Mouse (Mus musculus): ENCODE measurements around the gene Twist2.
A peak's percentile ranks its signal among the peaks of the same experiment; 100 is the strongest.

The Twist2 gene

DNA sequence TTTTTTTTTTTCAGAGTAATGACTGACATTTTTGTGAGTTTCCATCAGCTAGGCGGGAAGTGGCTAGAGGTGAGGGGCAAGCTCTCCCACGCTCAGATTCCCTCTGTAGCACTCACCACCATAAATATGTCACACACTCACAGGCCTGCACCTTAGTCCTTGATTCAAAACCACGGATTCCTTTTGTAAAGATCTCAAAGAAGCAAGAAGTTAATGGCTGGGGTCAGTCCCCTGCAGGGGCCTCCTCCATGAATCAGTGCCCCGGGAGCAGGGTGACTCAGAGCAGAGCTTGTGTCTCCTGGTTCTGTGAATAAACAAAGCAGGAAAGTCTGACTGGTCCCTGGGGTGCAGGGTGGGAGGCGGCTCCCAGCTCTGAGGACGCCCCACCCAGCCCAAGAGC, 15.3 kb downstream of the Twist2 start:
- no peak for DNase-seq (ENCODE audit: low spot score in 2 of 2)

DNA sequence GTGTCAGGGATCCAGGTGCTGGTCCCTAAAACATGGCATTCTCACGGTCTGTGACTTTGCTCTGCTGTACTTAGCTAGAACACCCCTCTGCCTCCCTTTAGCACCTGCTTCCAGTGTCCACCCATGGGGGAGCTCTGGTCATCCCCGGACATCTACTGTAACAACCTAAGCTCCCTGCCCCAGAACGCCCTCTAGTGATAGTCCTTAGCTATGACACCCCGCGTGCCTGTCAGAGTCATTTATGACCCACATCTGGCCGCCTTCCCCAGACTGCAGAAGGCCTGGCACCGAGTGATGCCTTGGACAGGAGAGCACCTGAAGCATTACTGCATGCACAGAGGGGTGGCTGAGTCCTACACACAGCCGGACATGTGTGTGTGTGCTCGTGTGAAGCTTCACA, 18.0 kb downstream of the Twist2 start:
- no peak for DNase-seq (ENCODE audit: low spot score in 2 of 2)

DNA sequence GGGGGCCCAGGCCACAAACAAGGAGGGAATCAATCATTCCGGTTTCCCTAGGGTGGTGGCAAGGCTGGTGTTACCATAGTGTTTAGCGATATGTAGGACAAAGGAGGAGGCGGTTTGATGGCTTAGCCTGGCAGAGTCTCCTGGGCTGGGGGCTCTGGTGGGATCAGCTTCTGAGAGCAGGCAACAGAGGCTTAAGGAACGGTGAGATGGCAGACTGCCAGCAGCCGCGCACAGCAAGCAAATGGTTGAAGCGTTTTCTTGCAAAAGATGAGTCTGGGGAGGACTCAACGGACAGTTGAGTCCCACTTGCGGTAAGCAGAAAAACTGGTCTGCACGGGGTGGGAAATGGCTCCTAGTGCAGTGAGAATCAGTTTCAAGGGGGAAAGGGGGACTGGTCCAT, 19.3 kb downstream of the Twist2 start:
- DNase-seq (ENCODE audit: low spot score in 2 of 2), result no peak

DNA sequence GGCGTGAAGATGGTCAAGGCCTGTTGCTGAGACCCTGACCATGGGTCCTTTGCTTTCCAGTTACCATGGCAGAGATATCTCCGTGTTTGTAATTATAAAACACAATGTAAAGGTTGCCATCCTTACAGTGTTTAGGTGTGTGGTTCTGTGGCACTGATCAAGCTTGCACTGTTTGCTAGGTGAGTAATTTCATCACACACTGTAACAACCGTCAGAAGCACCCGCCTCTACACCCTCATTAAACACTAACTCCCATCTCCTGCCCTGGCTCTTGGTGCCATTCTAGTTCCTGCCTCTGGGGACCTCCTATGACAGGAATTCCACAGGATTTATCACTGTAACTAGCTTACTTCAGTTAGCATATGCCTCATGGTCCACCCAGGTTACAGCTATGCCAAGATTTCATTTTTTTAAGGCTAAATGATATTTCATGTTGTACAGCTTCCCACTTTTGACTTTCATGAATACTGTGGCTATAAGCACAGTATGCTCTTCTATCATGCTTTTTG, 21.1 kb downstream of the Twist2 start:
- no peak for DNase-seq (ENCODE audit: low spot score in 2 of 2)

DNA sequence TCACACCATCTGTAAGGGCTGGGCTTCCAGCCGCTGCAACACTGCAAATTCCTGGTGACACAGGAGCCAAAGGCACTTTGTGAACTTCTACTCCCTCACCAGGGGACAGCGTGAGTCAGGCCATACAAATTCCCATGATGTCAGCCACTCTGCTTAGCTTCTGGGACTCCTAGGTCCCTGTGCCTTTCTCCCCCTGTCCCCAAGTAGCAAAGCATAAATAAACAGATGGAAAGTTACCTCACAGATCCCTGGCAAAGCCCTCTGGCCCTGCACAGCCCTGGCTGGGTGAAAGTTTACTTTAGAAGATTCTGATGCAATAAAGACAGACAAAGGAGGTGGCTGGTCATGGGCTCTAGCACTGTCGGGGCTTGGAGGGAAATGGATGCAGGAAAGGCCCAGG, 22.3 kb downstream of the Twist2 start:
- DNase-seq (ENCODE audit: low spot score in 2 of 2), result no peak

DNA sequence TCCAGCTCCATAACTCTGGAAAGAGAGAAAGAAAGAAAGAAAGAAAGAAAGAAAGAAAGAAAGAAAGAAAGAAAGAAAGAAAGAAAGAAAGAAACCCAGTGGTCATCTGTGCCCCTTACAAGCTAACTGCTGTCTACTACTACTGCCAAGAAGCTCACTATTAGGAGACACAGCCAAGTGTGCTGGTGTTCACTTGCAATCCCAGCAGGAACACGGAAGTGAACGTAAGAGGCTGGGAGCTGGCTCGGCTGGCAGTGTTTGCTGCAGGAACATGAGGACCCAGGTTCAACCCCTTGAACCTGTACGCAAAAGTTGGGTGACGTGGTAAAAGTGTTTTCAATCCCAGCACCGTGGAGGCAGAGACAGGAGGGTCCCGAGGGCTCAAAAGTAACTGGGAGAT, 22.7 kb downstream of the Twist2 start:
- DNase-seq (ENCODE audit: low spot score in 2 of 2), result no peak

DNA sequence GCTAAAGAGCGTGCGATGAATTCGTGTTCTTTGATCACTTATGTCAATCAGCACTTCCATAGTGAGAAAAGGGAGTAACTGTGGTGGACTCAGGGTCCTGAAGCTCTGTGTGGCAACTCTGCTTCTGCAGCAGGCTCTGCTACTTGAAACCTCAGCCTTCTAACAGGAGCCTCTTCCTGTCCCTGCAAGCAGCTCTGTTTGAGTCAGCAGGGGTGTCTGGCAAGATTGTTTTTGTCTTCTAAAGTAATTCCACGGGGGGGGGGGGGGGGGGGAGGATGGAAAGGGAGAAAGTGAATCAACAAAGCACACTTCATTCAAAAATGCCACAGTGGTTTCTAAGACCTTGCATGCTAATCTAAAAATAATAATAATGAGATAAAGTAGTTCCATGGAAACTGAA, 24.0 kb downstream of the Twist2 start:
- no peak for DNase-seq (ENCODE audit: low spot score in 2 of 2)

DNA sequence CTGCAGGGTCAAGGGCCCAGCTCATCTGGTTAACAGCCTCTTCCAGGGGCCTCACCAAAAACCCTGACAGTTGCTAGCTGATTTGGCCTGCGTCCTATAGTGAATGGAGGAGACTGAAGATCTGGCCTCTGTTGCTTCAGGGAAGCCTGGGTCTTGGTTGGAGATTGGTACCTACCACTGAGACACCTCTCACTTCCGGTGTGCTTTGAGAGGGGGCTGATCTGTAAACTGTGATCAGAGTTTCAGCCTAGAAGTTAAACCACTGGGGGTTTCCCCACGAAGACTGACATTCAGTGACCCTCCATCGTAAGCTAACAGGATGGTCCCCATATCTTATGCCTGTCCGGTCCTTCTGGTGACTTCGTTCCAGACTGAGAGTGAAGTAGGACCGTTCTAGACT, 30.7 kb downstream of the Twist2 start:
- DNase-seq (ENCODE audit: low spot score in 2 of 2), result no peak

DNA sequence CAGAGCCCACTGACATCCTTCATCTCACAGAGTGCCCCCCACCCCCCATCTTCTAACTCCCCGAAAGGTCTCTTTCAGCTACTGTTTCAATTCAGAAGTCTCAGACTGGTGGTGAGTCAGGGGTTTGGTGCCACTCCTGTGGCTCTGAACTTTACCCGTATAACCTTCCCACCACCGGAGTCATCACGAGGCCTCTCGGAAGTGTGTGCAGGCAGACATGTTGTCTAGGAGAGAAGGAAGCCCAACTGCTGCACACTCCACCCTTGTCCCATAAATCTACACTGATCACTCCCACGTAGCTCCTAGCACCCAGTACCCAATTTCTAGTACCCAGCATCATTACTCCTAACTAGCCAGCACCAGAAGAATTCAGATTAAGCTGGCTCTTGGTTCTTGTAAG, 38.3 kb downstream of the Twist2 start:
- DNase-seq (ENCODE audit: low spot score in 2 of 2), result no peak

DNA sequence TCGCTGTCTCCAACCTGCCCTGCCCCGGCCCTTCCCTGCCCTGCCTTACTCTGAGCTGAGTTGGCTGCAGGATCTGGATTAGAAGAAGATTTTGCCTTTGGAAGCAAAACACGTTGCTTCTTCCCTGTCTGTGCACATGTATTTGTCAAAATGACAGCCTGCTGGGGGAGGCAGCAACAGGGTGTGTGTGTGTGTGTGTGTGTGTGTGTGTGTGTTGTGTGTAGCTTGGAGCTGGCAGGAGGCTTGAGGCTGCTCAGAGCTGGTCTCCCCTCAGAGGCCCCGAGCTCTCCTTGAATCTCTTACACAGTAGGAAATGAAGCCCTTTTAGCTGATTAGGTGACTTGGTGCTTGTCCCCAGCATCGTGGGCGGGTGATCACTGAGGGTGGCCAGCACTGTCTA, 38.7 kb downstream of the Twist2 start:
- DNase-seq (ENCODE audit: low spot score in 2 of 2), result peak; percentile 61 to 67

DNA sequence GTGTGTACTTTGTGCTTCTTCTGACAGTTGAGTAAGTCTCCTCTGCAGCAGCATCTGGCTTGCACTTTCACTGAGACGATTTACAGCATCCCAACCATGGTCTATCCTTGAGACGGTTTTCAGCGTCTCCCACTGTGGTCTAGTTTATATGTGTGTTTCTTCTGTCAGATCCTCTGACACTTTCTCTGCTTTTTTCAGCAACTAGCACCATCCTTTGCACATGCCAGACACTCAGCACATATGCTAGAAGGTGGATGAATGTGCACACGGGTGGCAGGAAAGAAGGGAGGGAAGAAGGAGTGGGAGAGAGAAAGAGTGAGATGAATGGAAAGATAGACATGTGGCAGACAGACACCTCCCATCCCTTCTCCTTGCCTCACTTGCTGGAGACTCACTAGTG, 43.0 kb downstream of the Twist2 start:
- no peak for DNase-seq (ENCODE audit: low spot score in 2 of 2)

DNA sequence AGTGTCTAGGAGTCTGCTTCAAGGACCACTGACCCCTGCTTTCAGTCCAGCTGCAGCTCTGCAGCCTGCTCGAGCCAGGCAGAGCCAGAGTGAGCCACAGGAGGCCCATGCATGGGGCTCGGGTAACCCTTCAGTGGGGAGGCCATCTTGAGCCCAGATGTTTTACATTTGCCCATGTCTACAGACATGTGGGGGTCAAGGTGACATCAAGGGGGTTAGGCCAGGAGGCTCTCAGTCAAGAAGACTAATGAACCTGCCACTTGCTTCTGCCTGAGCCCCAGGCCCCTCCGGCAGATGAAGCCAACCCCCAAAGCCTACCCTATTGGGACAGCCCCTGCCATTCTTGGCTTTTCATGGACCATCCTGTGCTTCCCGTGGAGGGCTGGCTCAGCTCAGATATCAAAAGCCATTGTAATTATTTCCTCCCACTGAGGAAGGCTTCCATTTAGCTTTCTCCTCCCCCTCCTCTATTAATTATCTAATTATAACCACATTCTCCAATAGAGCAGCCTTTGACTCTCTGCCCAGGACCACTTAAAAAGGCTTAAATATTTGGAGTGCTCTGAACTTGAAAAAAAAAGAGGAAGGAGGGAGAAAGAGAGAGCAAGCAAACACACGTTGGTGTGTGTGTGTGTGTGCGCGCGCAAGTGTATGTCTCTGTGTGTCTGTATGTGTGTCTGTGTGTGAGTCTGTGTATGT, 43.6 kb downstream of the Twist2 start:
- no peak for DNase-seq (ENCODE audit: low spot score in 2 of 2)

DNA sequence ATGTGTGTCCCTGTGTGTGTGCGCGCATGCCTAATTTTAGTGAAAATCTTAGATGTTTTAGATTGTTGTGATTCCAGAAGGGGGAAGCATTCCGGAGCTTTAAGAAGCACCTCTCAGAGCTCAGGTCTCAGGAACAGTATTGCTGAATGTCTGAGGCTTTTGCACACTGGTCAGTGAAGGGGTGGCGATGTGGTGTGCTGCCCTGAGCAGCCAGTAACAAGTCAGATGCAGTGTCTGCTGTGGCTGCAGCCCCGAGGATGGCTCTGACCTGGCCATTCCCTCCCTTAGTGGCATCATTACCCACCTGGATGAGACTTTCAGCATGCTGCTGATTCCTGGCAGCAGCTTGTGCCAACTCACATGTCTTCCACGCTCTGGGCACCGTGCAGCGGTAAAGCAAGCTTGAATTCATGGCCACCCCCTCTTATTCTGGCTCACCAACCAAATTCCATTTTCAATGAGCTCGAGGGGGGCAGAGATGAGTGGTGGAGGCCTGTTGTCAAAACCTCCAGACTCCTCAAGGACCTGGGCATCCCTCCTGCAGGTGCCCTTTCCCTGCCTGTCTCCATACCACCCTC, 44.2 kb downstream of the Twist2 start:
- no peak for DNase-seq (ENCODE audit: low spot score in 2 of 2)

DNA sequence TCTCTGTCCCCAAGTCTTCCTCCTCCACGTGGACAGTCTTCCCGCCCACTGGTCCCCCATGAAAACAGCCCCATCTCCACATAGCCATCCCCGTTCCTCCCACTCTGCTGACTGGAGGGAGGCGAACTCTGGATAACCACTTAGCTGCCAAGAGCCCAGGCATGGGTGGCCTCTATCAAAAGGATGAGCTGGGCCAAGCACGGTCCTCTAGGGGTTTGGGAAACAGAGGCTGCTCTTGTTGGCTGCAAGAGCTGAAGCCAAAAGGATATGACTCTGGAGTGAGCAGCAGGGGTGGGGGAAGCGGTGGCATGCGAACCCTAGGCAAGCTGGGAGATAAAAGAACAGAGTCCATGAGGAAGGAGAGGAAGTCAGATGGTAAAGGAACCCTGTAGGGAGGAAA, 50.0 kb downstream of the Twist2 start:
- DNase-seq (ENCODE audit: low spot score in 2 of 2), result no peak

DNA sequence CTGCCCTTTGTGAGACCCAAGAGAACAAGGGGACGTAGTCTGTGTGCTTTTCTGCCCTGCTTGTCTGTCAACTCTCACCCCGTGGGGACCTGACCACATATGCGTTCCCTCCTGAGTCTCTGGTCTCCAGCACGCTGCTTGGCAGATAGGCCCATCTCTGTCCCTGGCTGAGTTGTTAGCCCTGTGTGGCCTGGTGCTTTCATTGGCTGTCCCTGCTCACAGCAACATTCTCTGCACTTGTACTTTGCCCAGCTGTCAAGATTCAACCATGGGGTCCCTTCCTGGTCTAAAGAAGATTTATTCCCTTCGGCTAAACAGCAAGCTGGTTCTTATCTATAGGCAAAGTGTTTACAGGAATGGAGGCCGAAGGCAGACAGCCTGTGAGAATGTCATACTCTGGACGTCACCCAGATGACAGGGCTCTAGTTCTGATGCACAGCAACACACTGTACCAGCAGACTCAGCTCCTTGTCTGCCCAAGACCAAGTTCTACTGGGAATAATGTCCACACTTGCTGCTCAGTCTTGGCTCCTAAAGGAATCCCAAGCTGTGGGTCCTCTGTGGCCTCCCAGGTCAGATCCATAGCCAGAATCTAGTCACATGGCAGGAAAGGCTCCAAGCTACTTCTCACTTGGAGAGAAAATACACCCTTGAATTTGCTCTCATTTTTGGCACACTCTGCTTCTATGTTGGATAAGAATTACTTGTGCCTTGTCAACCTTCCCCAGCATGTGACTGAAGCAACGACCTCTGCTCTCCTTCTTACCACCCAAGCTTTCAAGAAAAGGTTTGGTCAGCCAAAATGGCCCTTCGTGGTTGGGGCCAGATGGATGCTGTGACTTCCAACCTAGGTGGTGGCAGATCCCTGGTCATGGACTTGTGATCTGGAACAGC, 55.8 kb downstream of the Twist2 start:
- DNase-seq (ENCODE audit: low spot score in 2 of 2), result no peak

DNA sequence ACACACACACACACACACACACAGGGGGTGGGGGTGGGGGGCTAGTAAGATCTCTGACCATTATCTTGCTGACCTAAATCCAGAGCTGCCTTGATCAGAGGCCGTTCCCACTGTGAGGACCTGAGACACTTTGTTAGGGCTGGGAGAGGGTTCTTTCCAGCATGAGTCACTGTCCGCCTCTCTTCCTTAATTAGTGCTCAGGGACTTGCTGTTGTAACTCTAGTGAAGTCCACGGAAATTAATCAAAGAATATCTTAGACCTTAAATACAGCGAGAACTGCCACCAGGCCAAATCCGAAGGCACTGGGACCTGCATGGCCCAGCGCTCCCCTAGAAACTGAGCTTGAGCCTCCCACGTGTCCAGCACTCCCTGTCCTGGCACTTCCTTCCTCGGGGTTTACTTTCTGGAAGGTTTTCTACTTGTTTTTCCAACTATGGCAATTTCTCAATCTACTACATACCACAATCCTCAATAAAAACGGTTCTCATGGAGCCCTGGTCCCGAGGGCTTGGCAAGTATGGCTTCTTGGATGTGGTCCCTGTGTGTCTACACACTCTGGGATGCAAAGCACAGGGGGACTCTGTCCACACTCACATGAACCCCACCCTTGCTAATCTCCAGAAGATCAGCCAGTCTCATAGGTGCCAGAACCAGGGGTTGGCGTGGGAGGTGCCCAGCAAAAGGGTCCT, 57.0 kb downstream of the Twist2 start:
- DNase-seq (ENCODE audit: low spot score in 2 of 2), result no peak

DNA sequence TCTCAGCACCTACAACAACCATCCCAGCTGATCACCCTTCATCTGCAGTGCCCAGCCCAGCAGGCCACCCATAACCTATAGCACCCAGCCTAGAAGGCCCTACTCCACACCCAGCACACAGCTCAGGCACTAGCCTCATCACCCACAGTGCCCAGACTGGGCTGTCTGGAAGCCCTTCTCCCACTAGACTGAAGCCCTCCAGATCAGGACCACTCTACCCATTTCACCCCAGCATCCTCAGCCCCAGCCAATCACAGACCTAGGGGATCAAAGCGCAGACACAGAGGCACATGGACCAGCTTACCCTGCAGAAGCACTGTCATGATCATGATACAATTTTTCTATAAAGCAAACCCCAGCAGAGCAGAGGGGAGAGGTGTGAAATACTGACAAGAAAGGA, 57.6 kb downstream of the Twist2 start:
- DNase-seq (ENCODE audit: low spot score in 2 of 2), result no peak

DNA sequence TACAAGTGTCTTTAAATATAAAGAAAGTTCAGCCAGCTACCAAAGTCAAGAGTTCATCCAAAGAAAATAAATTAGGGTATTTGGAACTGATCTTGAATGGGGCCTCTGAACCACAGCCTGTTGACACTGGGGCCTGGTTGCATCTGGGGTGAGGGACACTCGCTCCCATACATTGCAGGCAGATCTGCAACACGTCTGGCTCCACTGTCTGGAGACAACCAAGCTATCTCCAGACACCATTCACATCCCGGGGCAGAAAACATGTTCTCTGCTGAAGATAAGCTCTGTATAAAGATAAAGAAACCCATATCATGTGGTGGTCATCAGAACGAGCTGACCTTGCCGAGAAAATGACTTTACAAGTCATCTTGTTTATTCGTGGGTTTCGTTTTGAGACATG, 60.2 kb downstream of the Twist2 start:
- DNase-seq (ENCODE audit: low spot score in 2 of 2), result no peak

DNA sequence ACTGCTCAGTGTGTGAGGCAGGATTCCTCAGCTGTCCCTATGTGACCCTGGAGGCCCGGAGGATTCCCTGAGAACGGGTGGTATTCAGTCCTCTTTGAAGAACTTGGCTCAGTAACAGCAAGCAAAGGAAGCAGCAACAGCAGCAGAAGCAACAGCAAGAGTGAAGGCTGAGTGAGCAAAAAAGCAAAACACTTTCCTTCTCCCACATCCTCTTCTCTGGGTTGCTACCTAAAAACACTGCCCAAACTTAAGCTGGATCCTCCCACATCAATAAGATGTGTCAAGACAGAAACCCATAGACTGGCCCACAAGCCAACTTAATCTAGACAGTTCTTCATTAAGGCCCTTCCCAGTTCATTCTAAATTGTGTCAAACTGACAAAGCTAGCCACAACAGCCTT, 64.7 kb downstream of the Twist2 start:
- no peak for DNase-seq (ENCODE audit: low spot score in 2 of 2)

DNA sequence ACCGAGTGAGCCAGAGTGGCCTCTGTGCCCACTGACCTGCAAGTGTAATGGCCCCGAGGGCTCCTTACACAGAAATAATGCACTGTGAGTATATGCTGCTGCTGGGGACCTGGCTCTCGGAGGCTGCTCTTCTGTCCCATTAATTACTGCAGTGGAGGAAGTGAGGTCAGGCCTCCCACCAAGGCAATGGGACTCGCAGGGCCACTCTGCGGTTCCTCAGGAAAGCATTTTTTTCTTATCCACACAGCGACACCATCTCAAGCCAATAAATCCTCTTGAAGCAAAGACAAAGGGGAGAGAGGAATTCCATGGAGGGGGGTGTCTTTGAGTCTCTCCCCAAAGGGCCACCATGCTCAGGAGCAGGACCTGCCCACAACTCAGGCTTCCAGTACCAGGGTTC, 69.8 kb downstream of the Twist2 start:
- DNase-seq (ENCODE audit: low spot score in 2 of 2), result no peak

DNA sequence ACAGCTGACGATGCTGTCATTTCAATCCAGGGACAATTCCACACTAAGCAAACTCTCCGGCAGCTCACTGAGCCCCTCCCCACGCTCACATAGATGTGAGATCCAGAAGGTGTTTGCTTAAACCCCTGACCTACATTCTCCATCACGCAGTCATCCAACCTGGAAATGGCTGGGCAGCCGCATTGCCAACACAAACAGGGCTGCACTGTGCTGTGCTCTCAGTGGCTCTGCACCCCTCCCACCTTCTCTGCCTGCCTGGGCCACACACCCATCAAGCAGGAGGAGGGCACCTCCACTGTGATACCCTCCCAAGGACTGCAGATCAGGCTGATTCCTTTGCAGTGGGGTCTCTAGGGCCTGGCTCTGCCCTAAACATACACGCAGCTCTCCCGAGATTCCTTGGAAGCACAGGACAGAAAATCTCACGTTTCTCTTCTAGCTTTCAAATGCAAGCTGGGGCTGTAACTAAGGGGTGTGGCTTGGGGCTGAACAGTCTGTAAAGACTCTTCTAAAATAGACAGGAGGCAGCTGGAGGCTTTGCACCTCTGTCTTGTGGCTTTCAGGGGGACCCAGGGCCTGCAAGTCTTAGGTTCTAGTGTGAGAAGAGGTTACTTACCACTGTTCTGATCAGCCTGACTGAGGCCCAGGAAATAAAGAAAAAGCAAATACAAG, 71.3 kb downstream of the Twist2 start:
- peak in 1 of 2 experiments; percentile 33 for DNase-seq (ENCODE audit: low spot score in 2 of 2)

Data from right cerebral cortex, postnatal 10 days (tissue).